Mouse (Mus musculus) testis, postnatal 10 days (tissue): ENCODE data around the gene Gm7534.
"Not testable (repeated sequence)": the region's sequence is repeated elsewhere in the genome, so short reads cannot be mapped to it uniquely, and the experiment has no call there.

Experiments used
- DNase-seq: peaks from one replicate; pipeline ENCODE4 v3.0.0; 2021; ENCODE audit warnings: low spot score

Gene Gm7534

DNA sequence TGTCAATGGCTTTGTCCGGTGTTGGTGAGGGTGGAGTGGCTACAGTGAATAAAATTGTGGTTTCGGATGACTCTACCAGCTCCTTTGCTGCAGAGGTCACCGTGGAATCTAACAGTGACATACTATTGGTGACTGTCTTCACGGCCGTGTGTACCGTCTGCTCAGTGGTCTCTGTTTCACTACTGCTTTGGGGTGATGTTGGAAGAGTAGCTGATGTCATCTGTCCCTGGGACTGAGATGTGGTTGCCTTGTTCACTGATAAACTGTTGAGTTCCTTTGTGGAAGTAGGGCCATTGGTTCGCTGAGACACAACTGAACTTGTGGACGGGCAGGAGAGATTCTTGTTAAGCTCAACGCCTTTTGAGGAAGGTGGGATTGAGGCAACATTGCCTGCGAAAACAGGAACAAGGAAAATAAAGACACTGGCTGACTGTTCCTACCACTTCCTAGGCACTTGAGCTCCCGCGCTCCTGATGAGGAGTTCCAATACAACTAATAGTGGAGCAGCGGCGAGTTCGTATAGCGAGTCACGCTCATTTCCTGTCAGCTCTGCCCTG is 614 bp upstream of the Gm7534 start:
- DNase-seq: no peak

DNA sequence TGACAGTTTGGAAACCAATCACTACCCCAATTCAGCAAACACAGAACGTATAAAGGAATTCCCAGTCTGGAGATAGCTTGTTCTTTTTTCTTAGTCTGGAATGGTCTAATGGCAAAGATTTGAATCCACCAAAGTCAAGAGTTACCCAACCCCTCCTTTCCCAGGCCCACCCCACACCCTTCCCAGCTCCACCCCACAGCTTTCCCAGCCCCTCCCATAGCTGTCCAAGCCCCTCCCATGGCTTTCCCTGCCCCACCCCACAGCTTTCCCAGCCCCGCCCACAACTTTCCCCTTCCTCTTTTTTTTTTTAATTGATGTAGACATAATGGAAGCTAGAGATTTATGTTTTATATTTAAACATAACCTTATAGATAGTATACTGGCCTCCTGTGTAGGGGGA is 3.4 kb downstream of the Gm7534 start:
- DNase-seq: no peak

DNA sequence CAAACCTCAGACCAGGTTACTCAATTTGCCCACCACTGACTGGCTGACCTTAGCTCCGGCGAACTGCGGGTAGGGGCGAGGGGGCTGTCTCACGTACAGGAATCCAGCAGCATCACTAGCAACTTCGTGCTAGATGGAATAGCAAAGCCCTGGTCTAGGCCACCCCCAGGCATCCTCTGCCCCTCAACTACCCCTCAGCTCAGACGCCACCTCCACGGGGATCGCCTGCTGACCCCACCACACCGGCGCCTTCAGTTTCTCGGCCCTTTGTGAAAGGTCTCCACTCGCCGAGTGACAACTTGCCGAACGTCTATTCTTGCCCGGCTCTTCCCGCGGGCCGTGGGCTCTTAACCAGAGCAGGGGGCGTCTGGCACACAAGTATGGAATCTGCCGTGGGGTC is 16.5 kb downstream of the Gm7534 start:
- DNase-seq: peak; percentile 51

GRCm38 (mm10) chr4:134185569-134185968 is 17.2 kb downstream of the Gm7534 start:
- DNase-seq: no peak

DNA sequence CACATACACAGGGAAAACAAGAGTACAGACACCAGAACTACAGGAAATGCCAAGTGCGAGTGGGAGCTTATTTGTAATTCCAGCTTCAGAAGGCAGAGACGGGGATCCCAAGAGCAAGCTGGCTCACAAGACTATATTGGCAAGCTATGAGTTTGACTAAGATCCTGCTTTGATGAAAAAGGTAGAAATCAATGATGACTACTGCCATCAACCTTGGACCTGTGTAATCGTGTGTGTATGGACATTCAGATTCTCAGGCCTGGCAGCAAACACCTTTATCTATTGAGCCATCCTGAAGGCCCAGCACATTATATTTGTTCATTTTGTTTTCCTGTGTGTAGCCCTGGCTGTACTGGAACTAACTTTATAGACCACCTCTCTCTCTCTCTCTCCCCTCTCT is 19.1 kb downstream of the Gm7534 start:
- no peak for DNase-seq

DNA sequence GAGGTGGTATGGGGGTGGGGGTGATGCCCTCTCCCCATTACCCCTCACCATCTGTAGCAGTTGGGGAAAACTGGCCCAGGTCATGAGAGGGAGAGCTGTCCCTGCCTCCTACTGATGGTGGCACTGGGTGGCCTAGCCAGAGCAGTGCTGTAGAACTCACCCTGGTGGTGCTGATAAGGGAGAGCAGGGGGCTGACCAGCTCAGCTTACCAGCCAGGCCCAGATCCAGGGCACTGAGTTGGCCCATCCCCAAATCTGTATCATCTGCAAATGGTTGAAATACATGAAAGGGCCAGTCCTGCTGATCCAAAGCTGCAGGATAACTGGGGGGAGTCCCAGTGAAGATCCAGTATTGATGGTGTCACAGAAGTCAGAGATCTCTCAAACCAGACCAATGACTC is 21.0 kb downstream of the Gm7534 start:
- DNase-seq: no peak

- no peak for DNase-seq
Observed at GRCm38 (mm10) chr4:134181112-134181511, 21.7 kb downstream of the Gm7534 start.

DNA sequence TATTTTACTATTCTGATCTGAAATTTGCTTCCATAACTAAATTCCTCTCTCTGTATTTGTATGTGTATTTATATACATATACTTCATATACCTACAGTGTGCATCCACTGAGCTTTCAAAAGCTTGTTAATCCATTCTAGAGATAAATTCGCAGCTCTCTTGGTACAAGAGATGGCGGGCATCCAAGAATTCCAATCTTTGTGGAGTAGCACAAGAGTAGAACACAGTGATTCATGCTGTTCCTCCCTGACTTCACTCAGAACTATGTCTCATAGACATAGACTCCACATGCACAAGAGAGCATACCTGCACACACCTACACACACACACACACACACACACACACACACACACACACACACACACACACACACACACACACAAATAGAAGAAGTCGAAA is 30.4 kb downstream of the Gm7534 start:
- DNase-seq: no peak

GRCm38 (mm10) chr4:134166906-134167305 is 35.9 kb downstream of the Gm7534 start:
- DNase-seq: no peak

GRCm38 (mm10) chr4:134165548-134166465 is 37.0 kb downstream of the Gm7534 start:
- no peak for DNase-seq

GRCm38 (mm10) chr4:134165024-134165423 is 37.8 kb downstream of the Gm7534 start:
- no peak for DNase-seq

DNA sequence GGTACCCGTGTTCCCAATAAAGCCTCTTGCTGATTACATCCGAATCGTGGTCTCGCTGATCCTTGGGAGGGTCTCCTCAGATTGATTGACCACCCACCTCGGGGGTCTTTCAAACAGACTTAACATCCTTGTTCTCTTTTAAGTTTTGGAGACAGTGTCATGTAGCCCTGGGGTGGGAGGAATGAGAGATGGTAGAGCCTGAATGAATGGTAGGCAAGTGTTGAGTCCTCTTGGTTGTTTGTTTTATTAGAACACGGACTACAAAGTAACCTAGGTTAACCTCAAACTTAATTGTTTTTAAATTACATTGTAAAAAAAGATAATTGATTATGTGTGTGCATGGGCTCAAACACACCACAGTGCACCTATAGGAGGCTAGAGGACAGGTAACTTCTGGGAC is 38.2 kb downstream of the Gm7534 start:
- DNase-seq: no peak

GRCm38 (mm10) chr4:134160071-134160470 is 42.7 kb downstream of the Gm7534 start:
- peak; percentile 54 for DNase-seq

DNA sequence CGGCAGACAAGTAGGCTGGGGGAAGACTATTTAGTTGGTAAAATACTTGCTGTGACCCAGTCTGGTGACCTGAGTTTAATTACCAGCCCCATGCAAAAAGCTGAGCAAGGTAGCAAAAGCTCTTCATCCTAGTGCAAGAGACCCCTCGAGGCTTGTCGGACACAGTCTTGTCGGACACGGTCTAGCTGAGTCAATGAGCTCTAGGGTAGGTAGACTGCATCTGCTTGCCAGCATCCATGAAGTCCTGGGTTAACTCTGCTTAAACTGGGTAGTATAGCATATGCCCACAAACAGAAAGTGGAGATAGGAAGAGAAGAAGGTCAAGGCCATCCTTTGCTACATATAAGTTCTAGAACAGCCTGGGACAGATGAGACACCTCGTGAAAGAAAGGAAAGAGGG is 44.0 kb downstream of the Gm7534 start:
- DNase-seq: no peak

- DNase-seq: no peak
Observed at GRCm38 (mm10) chr4:134157558-134157957, 45.2 kb downstream of the Gm7534 start.

- DNase-seq: no peak
Observed at GRCm38 (mm10) chr4:134156744-134157143, 46.1 kb downstream of the Gm7534 start.

- DNase-seq: no peak
Observed at GRCm38 (mm10) chr4:134155961-134156465, 46.8 kb downstream of the Gm7534 start.

GRCm38 (mm10) chr4:134155531-134155930 is 47.3 kb downstream of the Gm7534 start:
- DNase-seq: no peak

- no peak for DNase-seq
Observed at GRCm38 (mm10) chr4:134154354-134154753, 48.5 kb downstream of the Gm7534 start.

GRCm38 (mm10) chr4:134153656-134154055 is 49.1 kb downstream of the Gm7534 start:
- DNase-seq: no peak

GRCm38 (mm10) chr4:134152112-134152511 is 50.7 kb downstream of the Gm7534 start:
- no peak for DNase-seq

- no peak for DNase-seq
Observed at GRCm38 (mm10) chr4:134149389-134149788, 53.4 kb downstream of the Gm7534 start.

- not testable (repeated sequence) for DNase-seq
Observed at GRCm38 (mm10) chr4:134144297-134144696, 58.5 kb downstream of the Gm7534 start.
